Mouse (Mus musculus): ENCODE results near the gene Donson. TPM values are rescaled to one million over a fixed set of nuclear protein-coding genes. Genes with fewer than 3 reads are reported as not detected.
A peak's percentile ranks its signal among the peaks of the same experiment; 100 is the strongest.

The Donson gene
- total and polyA plus RNA-seq, 3 experiments = 25.4 to 33.9 TPM; not detected in 1

DNA sequence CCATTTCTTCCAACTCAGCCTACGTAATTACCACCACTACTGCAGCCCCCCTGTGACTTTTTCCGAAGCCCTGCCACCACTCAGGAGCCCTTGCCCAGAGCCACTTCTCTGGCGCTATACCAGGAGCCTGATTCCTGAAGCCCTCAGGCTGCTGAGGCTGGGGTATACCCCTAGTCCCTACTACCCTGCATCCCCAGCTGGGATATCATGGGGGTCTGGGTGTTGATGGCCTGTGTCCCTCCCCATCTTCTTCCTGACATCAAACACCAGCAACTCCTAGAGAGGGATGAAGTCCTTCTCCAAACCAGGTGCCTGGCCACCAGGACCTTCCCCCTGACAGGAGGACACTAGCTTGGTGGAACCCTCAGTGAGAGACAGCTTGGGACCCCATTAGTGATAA, 36.4 kb downstream of the Donson start:
- TF ChIP-seq USF1 (IDR thresholded peaks at IDR 0.05; ENCODE audit: low read depth, low read length) = no peak
- no peak overlapping the region for H3K4me3 ChIP-seq (ENCODE audit: control insufficient read depth in 1 of 2, insufficient read depth in 1 of 2, low read depth in 2 of 2, low read length in 2 of 2)
- peaks cover 0 to 5% of the 10 kb centered on the region in 2 experiments; a peak in 3 of 4 replicates for H3K4me1 ChIP-seq (ENCODE audit: control insufficient read depth in 1 of 2, insufficient read depth in 2 of 2, low read length in 2 of 2)

DNA sequence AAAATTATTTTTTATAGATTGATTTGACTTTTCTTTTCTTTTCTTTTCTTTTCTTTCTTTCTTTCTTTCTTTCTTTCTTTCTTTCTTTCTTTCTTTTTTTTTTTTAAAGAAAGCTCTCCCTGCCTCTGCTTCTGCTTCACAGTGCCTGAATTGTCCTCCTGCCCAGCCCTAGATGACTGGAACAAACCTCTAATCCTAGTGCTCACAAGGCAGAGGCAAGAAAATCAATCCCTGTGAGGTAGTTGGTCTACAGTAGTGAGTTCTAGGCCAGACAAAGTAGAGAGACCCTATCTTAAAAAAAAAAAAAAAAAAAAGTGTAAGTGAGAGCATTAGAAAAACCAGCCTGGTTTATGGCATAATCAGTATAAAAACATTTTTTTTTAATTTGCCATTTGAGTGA, 38.8 kb downstream of the Donson start:
- peaks cover 31 to 37% of the 10 kb centered on the region in 2 experiments for H3K36me3 ChIP-seq (ENCODE audit: control insufficient read depth in 1 of 2, insufficient read depth in 2 of 2, low read length in 2 of 2)

More for the DNA sequence above, 36.4 kb downstream of the Donson start:
- H3K9ac ChIP-seq (ENCODE audit: control insufficient read depth, low read depth, low read length, poor library complexity, severe bottlenecking) = no peak overlapping the region
- DNase-seq (ENCODE audit: low read depth, low spot score) = no peak
- H3K9me3 ChIP-seq (replicated peaks; ENCODE audit: insufficient read depth, low read length) = no peaks in the 10 kb centered on the region
- no peak overlapping the region for H3K27ac ChIP-seq (ENCODE audit: control insufficient read depth, low read depth, low read length)
- H3K27me3 ChIP-seq (ENCODE audit: control insufficient read depth in 1 of 2, insufficient read depth in 2 of 2, low read length in 2 of 2) = no peaks in the 10 kb centered on the region
- peaks cover 81% of the 10 kb centered on the region for H3K79me2 ChIP-seq (ENCODE audit: control insufficient read depth, insufficient read depth, low read length, poor library complexity)
- peaks cover 27 to 49% of the 10 kb centered on the region in 2 experiments for H3K36me3 ChIP-seq (ENCODE audit: control insufficient read depth in 1 of 2, insufficient read depth in 2 of 2, low read length in 2 of 2)

DNA sequence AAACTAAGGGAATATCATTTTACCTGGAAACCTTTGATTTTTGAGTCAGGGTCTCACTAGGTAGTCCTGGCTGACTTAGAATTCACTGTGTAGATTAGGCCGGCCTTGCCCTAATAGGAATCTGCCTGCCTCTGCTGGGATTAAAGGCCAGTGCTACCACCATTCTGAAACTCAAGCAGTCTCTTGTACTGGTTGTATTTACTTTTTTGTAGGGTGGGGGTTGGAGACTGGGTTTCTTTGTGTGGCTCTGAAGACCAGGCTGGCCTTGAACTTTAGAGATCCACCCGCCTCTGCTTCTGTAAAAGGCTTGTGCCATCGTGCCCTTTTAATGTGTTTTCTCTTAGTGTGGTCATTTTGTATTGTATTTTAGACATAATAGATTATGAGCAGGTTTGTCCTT, 39.3 kb downstream of the Donson start:
- H3K9ac ChIP-seq (ENCODE audit: control insufficient read depth, low read depth, low read length, poor library complexity, severe bottlenecking) = peak overlapping the region; percentile 100
- H3K4me3 ChIP-seq (ENCODE audit: control insufficient read depth in 1 of 2, insufficient read depth in 1 of 2, low read depth in 2 of 2, low read length in 2 of 2) = peak overlapping the region; percentile 62 to 95
- no peak overlapping the region for H3K27ac ChIP-seq (ENCODE audit: control insufficient read depth, low read depth, low read length)
- H3K27me3 ChIP-seq (ENCODE audit: control insufficient read depth in 1 of 2, insufficient read depth in 2 of 2, low read length in 2 of 2) = no peaks in the 10 kb centered on the region
- DNase-seq (ENCODE audit: low read depth, low spot score) = peak; percentile 33
- H3K79me2 ChIP-seq (ENCODE audit: control insufficient read depth, insufficient read depth, low read length, poor library complexity) = peaks cover 79% of the 10 kb centered on the region
- peaks cover 32 to 36% of the 10 kb centered on the region in 2 experiments for H3K36me3 ChIP-seq (ENCODE audit: control insufficient read depth in 1 of 2, insufficient read depth in 2 of 2, low read length in 2 of 2)
- no peak for TF ChIP-seq RCOR1 (IDR thresholded peaks at IDR 0.05; ENCODE audit: low read depth, low read length)
- no peak for TF ChIP-seq MYC (IDR thresholded peaks at IDR 0.05; ENCODE audit: low read depth, low read length)
- TF ChIP-seq MAX (IDR thresholded peaks at IDR 0.05; ENCODE audit: low read length) = no peak
- TF ChIP-seq KAT2A (conservative IDR thresholded peaks at IDR 0.05; ENCODE audit: low read depth, low read length) = no peak
- TF ChIP-seq NRF1 (IDR thresholded peaks at IDR 0.05; ENCODE audit: insufficient read depth, low read depth, low read length, poor library complexity, severe bottlenecking) = no peak
- TF ChIP-seq ZKSCAN1 (IDR thresholded peaks at IDR 0.05; ENCODE audit: low read depth, low read length) = no peak
- no peak for TF ChIP-seq MEF2A (IDR thresholded peaks at IDR 0.05; ENCODE audit: extremely low read depth, insufficient replicate concordance, low read depth, low read length, poor library complexity, severe bottlenecking)
- TF ChIP-seq UBTF (IDR thresholded peaks at IDR 0.05; ENCODE audit: borderline replicate concordance, insufficient read depth, low read depth, low read length) = no peak
- TF ChIP-seq POLR2AphosphoS2 (IDR thresholded peaks at IDR 0.05; ENCODE audit: low read length) = no peak
- no peak for TF ChIP-seq SMC3 (IDR thresholded peaks at IDR 0.05; ENCODE audit: low read depth, low read length)
- no peak for TF ChIP-seq ZC3H11A (IDR thresholded peaks at IDR 0.05; ENCODE audit: low read depth, low read length)
- TF ChIP-seq USF1 (IDR thresholded peaks at IDR 0.05; ENCODE audit: low read depth, low read length) = no peak
- TF ChIP-seq TAL1 (IDR thresholded peaks at IDR 0.05; ENCODE audit: low read length) = no peak
- no peak for TF ChIP-seq NELFE (IDR thresholded peaks at IDR 0.05; ENCODE audit: low read depth, low read length)
- TF ChIP-seq JUND (IDR thresholded peaks at IDR 0.05; ENCODE audit: low read depth, low read length) = no peak
- TF ChIP-seq CHD2 (IDR thresholded peaks at IDR 0.05; ENCODE audit: low read length) = no peak
- no peak for TF ChIP-seq MAFK (IDR thresholded peaks at IDR 0.05; ENCODE audit: borderline replicate concordance, low read depth, low read length)
- TF ChIP-seq GATA1 (IDR thresholded peaks at IDR 0.05; ENCODE audit: low read depth, low read length) = no peak
- no peak for TF ChIP-seq E2F4 (IDR thresholded peaks at IDR 0.05; ENCODE audit: borderline replicate concordance, low read depth, low read length)
- H3K4me1 ChIP-seq (ENCODE audit: control insufficient read depth in 1 of 2, insufficient read depth in 2 of 2, low read length in 2 of 2) = peaks cover 5 to 10% of the 10 kb centered on the region in 2 experiments; a peak in 3 of 4 replicates
- H3K9me3 ChIP-seq (replicated peaks; ENCODE audit: insufficient read depth, low read length) = no peaks in the 10 kb centered on the region

More for the DNA sequence above, 38.8 kb downstream of the Donson start:
- H3K4me3 ChIP-seq (ENCODE audit: control insufficient read depth in 1 of 2, insufficient read depth in 1 of 2, low read depth in 2 of 2, low read length in 2 of 2) = peak overlapping the region; percentile 35 to 95
- no peak overlapping the region for H3K27ac ChIP-seq (ENCODE audit: control insufficient read depth, low read depth, low read length)
- TF ChIP-seq CHD1 (IDR thresholded peaks at IDR 0.05; ENCODE audit: low read depth, low read length) (0 out of 2 replicates have a peak, but pooled peaks have one; percentile 22), ZNF384 (IDR thresholded peaks at IDR 0.05; ENCODE audit: low read depth, low read length) (0 out of 2 replicates have a peak, but pooled peaks have one; percentile 22), TBP (IDR thresholded peaks at IDR 0.05; ENCODE audit: low read depth, low read length) (no peak)
- peak overlapping the region; percentile 62 for H3K9ac ChIP-seq (ENCODE audit: control insufficient read depth, low read depth, low read length, poor library complexity, severe bottlenecking)
- H3K27me3 ChIP-seq (ENCODE audit: control insufficient read depth in 1 of 2, insufficient read depth in 2 of 2, low read length in 2 of 2) = no peaks in the 10 kb centered on the region
- peaks cover 77% of the 10 kb centered on the region for H3K79me2 ChIP-seq (ENCODE audit: control insufficient read depth, insufficient read depth, low read length, poor library complexity)
- DNase-seq (ENCODE audit: low read depth, low spot score) = no peak
- H3K9me3 ChIP-seq (replicated peaks; ENCODE audit: insufficient read depth, low read length) = no peaks in the 10 kb centered on the region
- peaks cover 5% of the 10 kb centered on the region in 2 experiments; a peak in 3 of 4 replicates for H3K4me1 ChIP-seq (ENCODE audit: control insufficient read depth in 1 of 2, insufficient read depth in 2 of 2, low read length in 2 of 2)
